Mouse (Mus musculus) heart, postnatal 36 days (tissue): ENCODE data around the gene Otud7a. TPM values are rescaled to one million over a fixed set of nuclear protein-coding genes. Genes with fewer than 3 reads are reported as not detected.

Experiments
- DNase-seq, 2 experiments: peaks; one replicate each; pipeline ENCODE4 v3.0.0; 2021 to 2022
- intact Hi-C: fragments of 180-260 bp; cut with DNase I; formaldehyde crosslinking; loops from one replicate; pipeline ENCODE4 v1.15.1; 2025
- total RNA-seq, 2 experiments: library from RNA; stranded (reverse); gene quantifications; 2 replicates each; pipeline ENCODE4 v1.2.3; 2021

Otud7a gene
- under 1 TPM in 1 of 2 experiments, not detected in 1; 0.14 TPM for total RNA-seq

GRCm38 (mm10) chr7:63444484-63445345 is at the start of gene Otud7a:
Otud7a (plus strand) TSS chr7:63444751.
- peak; percentile 42 to 43 for DNase-seq
- intact Hi-C loops, result no loop called here

- DNase-seq, result no peak
- intact Hi-C loops, result no loop called here
Observed at GRCm38 (mm10) chr7:63405988-63406387, 38.6 kb upstream of the Otud7a start.

GRCm38 (mm10) chr7:63445346-63445700 is 772 bp downstream of the Otud7a start:
- DNase-seq, result no peak
- intact Hi-C loops, result no loop called here

- intact Hi-C loops, result no loop called here
- no peak for DNase-seq
Observed at GRCm38 (mm10) chr7:63446951-63447350, 2.4 kb downstream of the Otud7a start.

GRCm38 (mm10) chr7:63455228-63455627 is 10.7 kb downstream of the Otud7a start:
- DNase-seq, result no peak
- intact Hi-C loops, result no loop called here

GRCm38 (mm10) chr7:63462234-63462633 is 17.7 kb downstream of the Otud7a start:
- no peak for DNase-seq
- intact Hi-C loops, result no loop called here

GRCm38 (mm10) chr7:63462684-63463083 is 18.1 kb downstream of the Otud7a start:
- intact Hi-C loops, result no loop called here
- DNase-seq, result no peak

- DNase-seq, result no peak
- intact Hi-C loops, result no loop called here
Observed at GRCm38 (mm10) chr7:63466729-63467128, 22.2 kb downstream of the Otud7a start.

- intact Hi-C loops, result no loop called here
- DNase-seq, result no peak
Observed at GRCm38 (mm10) chr7:63468258-63468657, 23.7 kb downstream of the Otud7a start.

- intact Hi-C loops, result no loop called here
- no peak for DNase-seq
Observed at GRCm38 (mm10) chr7:63483091-63483490, 38.5 kb downstream of the Otud7a start.

DNA sequence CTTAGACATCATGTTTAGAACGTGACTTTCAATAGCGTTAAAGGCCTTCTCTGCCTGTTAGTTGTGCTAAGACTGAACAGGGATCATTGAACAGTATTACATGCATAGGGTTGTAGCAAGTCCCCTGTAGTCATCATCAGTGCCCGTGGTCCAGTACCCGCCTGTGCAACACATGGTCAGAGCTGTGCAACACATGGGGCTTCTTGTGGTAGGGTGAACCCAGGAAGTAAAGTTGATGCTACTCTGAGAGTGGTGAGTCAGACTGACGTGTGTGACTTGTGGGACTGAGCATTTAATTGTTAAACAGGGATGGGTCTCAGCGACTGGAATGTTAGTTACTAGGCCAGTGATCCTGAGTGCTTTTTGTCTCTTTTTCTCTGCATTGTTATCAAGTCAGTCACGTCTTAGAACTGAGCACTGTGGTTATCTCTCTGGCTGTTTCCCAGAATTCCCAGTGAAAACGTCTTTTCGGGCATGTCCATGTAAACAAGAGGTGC is 52.5 kb downstream of the Otud7a start:
- no peak for DNase-seq
- intact Hi-C loops, result no loop called here

GRCm38 (mm10) chr7:63504202-63504601 is 59.7 kb downstream of the Otud7a start:
- DNase-seq, result no peak
- intact Hi-C loops, result no loop called here

DNA sequence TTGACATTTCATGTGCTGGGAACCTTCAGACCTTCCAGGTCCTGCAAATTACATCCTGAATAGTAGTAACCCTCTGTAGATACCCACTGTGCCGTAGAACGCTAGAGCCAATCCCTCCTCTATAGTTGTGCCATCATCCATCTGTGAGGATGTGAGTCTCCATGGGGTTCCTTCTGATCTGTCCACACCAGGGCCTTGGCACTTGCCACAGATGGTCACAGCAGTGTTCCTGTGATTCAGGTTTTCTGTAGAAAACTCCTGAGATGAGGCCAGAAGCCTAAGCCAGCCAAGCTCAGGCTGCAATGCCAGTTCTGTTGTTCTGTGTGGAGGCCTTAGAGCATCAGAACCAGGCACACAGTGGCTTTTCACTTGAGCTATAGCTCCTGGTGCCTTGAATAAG is 63.5 kb downstream of the Otud7a start:
- DNase-seq, result no peak
- intact Hi-C loops, result no loop called here

DNA sequence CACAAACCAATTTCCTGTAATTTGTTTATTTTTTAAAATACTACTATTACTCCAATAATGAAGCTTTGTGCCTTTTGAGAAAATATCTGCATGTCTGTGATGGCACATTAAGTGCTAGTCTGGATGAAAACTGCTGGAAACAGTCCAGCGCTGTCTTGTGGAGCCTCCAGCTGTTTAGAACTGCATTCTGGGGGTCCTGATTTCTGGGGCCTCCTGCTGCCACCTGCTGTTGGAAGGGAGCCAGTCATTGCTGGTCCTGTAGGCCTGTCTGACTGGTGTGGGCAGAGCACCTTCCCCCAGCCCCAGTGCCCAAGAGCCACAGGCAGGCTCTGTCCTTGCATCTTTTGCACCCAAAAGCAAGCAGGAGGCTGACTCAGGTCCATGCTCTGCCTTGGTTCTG is 65.3 kb downstream of the Otud7a start:
- intact Hi-C loops, result no loop called here
- no peak for DNase-seq

GRCm38 (mm10) chr7:63511458-63511857 is 66.9 kb downstream of the Otud7a start:
- intact Hi-C loops, result no loop called here
- no peak for DNase-seq

DNA sequence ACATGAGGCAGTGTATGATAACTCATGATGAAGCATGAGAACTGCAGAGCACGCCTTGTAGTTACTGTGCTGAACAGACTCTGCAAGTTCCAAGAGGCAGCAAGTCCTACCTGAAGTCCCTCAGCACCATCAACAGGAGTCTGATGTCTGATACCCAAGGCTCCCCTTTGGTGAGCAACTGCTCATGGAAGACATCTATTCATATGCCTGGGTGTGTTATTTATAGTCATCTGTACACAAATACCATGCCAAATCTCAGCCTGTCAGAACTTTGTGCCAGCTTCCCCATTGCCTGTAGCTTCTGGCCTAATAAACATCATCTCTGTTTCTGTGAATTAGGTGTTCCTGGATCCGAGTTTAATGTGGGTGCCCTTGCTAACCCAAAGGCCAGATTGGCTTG is 68.0 kb downstream of the Otud7a start:
- intact Hi-C loops, result no loop called here

DNA sequence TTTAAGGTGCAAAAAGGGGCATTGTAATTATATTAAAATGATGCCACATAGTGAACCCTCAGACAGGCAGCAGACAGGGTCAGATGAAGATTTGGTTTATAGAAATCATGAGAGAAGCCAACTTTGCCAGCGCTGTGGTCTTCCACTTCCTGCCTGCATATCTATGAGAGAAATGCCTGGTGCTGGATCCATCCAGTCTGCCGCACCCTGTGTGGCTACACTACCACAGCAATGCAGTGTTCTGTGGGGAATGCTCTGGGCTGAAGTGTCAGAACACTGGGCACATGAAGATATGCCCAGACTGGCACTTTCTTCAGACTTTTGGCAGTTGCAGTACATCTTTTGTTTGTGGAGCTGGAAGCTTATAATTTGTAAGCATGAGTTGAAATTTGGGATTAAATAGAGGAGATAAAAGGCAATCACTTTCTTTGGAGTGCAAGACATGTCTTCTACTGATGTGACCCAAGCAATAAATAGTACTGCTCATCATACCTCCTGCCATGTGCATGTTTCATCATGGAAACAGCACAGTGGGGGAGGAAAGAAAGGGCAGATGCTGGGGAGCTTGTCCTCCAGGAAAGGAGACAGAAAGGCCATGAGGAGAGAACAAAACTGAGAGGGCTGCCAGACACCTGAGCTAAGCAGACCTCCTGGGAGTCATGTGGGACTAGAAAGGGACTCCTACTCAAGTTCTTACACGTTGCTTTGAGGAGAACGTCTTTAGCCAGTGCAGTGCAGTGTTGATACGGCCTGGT is 71.8 kb downstream of the Otud7a start:
- intact Hi-C loops, result no loop called here
- no peak for DNase-seq

More for the DNA sequence above, 68.0 kb downstream of the Otud7a start:
- DNase-seq, result no peak

DNA sequence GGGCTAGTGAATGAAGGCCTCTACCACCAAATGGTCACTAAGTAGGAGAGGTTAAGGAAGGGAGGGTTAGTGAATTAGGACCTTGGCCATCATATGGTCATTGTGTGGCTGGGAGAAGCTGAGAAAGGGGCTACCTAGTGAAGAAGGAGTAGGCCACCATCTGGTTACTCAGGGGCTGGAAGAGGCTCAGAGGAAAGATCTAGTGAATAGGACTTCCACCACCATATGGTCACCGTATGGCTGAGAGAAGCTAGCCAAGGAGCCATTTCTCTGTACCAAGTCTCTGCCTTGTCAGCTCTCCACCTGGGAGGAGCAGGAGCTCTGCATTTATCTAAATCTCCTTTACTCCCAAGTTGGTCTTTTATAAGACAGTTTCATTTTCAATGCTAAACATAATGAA is 75.7 kb downstream of the Otud7a start:
- intact Hi-C loops, result no loop called here
- no peak for DNase-seq

GRCm38 (mm10) chr7:63522403-63522802 is 77.9 kb downstream of the Otud7a start:
- DNase-seq, result no peak
- intact Hi-C loops, result no loop called here

DNA sequence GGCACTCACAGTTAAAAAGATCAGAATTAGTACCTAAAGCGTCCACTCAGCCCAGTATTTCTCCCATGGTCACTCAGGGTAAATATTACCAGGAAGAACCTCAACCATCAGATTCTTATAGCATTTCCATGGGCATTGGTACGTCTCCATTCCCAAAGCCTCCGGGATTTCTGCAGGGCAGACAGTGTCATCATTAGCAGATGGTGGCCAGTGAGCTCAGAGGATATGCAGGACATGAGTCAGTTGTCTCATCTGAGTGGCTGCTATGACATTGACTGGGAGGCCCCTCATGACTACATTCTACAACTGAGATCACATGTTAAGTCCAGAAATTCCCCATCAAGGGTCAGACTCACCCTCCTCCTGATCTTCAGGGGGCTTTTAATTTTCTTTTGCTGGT is 78.5 kb downstream of the Otud7a start:
- DNase-seq, result no peak
- intact Hi-C loops, result no loop called here

DNA sequence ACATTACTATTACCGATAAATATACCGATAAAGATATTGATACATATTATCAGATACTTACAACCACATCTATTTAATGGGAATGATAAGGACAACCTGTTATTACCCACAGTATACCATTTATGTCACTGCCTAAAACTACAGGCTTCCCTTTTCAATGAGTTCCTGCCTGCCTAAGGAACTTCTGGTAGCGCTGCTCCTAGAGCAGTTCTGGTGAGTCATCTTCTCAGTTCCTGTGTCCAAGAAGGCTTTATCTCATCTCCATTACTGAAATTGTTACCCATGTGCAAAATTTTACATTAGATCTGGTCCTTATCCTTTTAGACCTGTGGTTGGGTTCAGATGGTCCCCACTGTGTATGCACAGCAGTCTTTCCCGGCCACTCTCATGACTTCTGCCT is 95.7 kb downstream of the Otud7a start:
- DNase-seq, result no peak
- intact Hi-C loops, result no loop called here

- DNase-seq, result no peak
- intact Hi-C loops, result no loop called here
Observed at GRCm38 (mm10) chr7:63554457-63554856, 109.9 kb downstream of the Otud7a start.
